Mouse (Mus musculus): ENCODE data around the gene Kctd7.
A peak's percentile ranks its signal among the peaks of the same experiment; 100 is the strongest.

Kctd7 gene

DNA sequence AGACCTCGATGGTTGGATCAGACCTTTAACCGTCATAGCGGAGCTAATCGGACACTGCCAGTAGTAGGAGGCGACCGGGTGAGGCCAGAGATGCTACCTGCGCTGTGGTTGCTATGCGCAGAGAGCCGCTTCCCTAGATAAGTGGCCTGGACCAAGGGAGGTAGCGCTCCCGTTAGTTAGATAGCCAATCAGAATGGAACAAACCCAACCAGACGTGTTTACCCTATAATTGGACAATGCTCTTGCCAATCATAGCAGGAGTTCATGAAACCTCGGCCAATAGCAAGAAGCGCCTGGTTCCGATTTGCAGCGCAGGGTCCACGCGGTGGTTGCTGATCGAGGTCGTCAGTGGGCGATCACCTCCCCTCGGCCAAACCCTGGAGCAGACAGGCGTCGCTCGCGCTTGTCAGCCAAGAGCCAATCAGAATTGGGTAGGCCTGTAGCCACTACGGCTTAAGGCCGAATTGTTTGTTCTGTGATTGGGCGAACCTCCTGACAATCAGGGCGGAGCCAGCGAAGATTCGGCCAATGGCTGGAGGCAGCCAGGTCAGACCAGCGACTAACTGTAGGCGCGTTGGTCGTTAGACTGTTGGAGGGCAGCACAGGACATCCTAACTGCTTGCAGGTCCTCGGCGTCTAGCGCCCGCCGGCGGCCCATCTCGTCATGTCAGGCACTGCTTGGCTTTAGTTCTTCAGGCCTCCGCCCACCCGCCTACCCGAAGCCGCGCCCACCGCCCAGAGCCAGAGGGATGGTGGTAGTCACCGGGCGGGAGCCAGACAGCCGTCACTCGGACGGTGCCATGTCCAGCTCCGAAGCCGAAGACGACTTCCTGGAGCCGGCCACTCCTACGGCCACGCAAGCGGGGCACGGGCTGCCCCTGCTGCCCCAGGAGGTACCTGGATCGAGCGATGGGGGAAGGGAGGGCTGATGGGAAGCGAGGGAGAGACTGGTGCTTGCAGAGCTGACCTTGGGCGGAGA, at the start of gene Kctd7:
Gene Kctd7 (plus strand): TSS at position 528 of the 979 bp plus-strand sequence.
- DNase-seq: peak; percentile 99

DNA sequence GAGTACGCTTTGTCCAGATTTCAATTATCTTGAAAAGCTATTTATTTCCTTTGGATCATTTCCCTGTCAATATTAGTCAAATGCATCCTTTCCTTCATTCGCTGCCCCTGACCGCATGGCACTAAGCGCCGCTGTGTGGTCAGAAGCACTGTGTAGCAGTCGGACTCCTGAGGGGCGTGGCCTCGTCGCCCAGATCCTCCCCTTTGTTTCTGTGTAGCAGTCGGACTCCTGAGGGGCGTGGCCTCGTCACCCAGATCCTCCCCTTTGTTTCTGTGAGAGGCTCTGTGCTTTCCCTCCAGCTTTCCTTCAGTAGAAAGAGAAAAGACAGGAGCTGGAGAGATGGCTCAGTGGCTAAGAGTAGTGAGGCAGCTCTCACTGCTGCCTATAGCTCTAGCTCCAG, 47.9 kb upstream of the Kctd7 start:
- DNase-seq: no peak

DNA sequence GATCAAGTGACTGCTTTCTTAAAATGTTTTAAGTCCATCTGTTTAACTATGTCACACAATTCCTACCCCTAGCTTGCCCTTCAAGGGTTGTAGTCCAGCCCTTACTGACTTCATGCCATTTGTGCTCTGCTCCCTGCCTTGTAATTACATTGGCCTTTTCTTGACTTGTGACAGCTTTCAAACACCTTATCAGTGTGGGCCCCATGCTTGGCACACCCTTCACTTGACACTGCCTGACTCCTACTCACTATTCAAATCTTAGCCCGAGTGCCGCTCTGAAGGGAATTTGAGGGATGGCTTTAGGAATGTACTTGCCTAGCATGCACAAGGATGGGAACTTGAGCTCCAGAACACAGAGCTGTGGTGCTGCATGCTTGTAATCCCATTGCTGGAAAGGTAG, 46.8 kb upstream of the Kctd7 start:
- DNase-seq: no peak

DNA sequence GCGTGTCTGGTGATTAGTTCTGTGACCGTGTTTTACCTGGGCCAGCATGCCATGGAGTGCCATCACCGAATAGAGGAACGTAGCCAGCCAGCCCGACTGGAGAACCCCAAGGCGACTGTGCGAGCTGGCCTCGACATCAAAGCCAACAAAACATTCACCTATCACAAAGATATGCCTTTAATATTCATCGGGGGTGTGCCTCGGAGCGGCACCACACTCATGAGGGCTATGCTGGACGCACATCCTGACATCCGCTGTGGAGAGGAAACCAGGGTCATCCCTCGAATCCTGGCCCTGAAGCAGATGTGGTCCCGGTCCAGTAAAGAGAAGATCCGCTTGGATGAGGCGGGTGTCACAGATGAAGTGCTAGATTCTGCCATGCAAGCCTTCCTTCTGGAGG, 42.9 kb upstream of the Kctd7 start:
- no peak for DNase-seq

DNA sequence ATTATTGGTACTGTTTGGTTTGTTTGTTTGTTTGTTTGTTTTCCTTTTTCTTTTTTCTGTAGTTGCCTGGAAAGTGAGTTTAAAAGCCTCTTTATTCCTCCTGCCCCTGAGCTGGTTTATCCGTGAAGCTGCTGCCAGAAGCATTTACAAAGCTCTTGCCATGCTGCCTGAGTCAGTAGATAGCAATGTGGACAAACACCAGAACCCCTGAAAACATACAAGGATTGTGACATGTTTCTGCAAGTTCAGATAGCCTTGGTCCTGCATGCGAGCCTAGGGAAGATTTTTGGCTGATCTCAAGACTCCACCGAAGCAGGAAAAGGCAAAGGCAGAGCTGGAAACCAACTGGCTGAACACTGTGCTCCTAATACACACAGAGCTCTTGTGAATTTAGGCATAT, 35.3 kb upstream of the Kctd7 start:
- DNase-seq: no peak

DNA sequence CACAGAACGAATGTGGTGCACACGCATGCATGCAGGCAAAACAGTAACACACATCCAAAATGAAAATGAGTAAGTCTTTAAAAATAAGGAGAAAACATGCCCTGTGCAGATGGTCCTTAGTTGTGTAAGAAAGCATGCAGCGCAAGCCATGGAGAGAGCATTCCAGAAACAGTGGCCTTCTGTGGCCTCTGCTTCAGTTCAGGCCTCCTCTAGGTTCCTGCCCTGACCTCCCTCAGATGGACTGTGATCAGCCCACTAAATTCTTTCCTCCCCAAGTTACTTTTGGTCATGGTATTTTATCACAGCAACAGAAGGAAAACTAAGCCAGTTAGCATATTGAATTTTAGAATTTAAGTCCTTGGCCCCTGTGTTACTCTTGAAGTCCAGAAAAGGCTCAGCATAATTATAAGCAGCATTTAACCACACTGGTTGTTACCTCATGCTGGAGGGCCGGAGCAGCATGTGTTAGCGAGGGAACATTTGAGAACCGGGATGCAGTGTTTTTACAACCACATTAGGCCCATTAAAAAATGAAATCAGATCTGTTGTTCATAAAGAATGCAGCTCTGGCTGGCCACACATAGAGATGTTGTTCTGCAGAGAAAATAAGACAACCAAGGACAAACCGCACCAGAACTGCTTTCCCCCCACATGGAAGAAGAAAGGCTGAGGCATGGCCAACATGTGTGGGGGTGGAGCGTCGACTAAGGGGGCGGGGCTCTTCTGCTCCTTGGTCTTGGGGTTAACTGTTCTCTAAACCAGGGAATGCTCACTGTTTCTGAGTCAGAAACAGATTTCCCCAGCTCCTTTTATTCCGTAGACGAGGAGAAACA, 33.8 kb upstream of the Kctd7 start:
- no peak for DNase-seq

DNA sequence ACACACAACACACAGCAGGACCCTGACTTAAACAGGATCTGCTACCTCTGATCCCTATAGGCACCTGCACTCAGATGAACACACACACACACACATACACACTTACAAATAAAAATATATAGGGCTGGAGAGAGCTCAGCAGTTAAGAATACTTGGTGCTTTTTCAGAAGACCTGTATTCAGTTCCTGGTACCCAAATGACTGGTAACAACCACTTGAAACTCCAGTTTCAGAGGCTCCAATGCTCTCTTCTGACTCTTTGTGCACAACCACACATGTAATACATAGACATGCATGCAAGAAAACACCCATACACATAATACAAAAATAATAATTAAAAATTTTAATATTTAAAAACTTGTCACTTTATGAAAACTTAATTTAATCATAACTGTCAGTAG, 32.0 kb upstream of the Kctd7 start:
- DNase-seq: no peak

DNA sequence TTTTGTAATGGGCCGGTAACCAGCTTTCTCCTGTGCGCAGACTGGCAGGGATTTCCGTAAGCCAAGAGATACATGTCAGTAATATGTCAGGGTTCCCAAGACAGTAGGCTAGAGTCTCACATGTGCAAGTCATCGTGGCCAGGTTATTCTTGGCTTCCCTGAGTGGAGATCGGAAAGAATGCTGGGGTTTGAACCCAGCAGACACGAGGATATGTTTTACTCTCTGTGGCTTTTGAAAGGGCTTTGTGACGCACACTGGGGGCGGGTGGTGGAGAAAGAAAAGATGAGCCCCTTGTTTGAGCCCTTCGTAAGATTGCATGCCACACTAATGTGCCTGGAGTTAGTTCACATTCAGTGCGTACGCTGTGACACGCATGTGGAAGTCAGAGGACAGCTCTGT, 28.5 kb upstream of the Kctd7 start:
- DNase-seq: no peak

DNA sequence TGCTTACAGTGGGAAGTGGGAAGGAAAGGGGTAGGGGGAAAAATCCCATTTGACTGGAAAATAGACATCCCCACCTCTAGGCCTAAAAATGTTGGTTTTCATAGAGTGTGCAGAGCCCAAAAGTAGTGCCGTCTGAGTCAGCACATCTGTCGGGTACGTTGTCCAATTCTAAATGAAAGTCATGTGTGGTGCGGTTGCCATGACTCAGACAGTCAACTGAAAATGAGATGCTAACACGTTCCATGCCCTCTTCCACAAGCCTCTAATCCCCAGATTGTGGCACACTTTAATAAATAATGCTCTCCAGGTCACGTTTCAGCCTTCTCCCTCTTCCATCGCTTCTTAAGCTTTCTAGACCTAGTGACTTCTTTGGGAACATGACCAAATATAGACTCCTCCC, 27.8 kb upstream of the Kctd7 start:
- no peak for DNase-seq

DNA sequence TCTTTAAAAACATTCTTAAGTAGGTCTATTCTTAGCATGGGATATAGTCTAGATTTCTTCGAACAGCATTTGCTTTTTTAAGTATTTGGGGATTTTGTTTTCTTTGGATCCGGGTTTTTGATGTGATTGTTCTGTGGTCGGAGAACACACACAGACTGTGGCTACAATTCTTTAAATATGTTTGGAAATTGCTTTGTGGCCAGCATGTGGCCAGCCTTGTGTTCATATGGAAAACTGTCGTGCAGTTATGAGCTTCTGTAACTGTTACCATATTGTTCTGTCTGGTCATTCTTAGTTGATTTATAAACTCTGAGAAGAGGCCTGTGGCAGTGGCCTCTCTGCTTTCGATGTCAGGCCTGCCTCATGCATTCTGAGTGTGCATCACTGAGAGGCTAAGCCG, 26.7 kb upstream of the Kctd7 start:
- no peak for DNase-seq

DNA sequence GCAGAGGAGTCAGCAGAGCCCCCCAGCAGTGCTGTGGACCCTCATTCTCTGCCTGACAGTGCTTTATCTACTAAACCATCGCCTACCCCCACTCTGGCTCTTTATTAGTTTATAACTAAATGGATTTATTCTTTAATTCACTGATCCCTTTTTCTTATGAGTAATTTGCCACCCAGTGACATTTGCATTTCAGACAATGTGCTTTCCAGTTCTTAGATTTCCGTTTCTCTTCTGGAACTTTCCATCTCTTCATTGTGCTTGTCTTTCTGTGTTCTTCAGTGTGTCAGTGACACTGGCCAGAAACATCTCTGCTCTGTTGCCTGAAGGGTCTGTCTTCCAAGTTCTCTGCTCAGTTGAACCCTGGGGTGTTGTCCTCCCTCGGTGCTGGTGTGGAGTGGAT, 25.4 kb upstream of the Kctd7 start:
- no peak for DNase-seq

DNA sequence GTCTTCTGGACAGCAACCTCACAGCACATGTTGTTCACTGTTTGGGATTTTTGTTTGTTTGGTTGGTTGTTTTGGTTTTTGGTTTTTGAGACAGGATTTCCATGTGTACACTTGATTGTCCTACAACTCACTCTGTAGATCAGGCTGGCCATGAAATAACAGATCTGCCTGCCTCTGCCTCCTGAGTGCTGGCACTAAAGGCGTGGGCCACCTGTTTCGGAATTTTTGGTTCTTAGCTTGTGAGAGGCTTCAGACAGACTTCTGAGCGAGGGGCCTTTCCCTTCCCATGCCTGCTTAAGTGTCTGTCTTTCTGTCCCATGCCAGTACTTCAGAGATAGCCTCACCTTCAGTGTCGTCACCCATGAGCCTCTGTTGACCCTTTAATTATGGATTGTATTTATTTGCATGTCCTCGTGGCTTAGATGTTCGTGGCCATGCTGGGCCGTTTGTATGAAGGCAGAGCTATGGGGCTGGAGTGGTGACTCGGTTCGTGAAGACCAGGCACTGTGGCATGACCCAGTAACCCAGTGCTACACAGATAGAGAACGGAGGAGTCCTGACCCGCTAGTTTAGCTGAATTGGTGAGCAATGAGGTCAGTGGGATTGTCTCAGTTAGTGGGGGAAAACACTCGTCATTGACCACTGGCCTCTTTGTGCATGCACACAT, 24.5 kb upstream of the Kctd7 start:
- DNase-seq: no peak

DNA sequence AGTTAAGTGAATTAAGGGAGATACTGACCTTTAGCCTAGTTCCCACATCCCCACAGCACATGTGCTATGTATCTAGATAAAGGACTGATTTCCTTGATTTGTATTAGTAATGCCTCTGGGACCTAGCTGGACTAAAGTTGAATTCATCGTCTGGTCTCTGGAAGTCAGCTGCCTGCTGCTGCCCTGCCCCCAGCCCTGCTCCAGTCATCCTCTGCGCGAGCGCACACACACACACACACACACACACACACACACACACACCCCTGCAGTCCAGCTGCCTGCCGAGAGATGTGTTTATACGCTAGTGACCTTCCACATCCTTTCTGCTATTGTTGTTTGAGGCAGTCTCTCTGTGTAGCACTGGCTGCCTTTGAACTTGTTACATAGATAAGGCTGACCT, 23.8 kb upstream of the Kctd7 start:
- DNase-seq: no peak

DNA sequence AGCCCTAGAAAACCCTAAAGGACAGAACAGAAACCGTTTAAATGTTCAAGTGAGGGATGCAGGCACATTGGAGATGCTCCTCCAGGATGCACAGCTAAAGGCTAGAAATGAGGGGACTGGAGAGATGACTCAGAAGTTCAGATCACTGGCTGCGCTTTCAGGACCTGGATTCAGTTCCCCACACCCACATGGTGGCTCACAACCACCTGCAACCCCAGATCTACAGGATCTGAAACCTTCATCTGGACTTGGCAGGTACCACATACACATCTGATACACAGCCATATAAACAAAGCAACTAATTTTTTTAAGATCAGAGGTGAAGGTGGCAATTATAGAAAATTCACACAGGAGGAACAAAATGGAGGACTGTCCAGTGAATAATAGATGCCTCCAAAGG, 22.3 kb upstream of the Kctd7 start:
- no peak for DNase-seq

DNA sequence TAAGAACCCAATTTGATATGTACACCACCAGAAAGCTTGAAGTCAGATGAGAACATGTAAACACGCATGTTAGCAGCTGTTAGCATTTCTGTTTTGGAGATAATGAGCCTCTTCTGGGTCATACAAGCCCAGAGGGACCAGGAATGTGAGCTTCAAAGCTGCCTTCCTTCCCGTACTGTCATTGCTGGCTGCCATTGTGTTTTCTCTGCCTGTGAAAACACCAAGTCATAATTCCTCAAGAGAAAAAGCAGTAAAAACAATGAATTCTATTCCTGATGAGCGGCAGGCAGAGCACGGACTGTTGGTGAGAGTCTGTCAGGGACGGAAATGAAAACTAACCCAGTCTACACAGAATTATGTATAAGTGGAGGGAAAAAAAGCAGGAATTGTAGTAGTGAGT, 20.4 kb upstream of the Kctd7 start:
- DNase-seq: no peak

DNA sequence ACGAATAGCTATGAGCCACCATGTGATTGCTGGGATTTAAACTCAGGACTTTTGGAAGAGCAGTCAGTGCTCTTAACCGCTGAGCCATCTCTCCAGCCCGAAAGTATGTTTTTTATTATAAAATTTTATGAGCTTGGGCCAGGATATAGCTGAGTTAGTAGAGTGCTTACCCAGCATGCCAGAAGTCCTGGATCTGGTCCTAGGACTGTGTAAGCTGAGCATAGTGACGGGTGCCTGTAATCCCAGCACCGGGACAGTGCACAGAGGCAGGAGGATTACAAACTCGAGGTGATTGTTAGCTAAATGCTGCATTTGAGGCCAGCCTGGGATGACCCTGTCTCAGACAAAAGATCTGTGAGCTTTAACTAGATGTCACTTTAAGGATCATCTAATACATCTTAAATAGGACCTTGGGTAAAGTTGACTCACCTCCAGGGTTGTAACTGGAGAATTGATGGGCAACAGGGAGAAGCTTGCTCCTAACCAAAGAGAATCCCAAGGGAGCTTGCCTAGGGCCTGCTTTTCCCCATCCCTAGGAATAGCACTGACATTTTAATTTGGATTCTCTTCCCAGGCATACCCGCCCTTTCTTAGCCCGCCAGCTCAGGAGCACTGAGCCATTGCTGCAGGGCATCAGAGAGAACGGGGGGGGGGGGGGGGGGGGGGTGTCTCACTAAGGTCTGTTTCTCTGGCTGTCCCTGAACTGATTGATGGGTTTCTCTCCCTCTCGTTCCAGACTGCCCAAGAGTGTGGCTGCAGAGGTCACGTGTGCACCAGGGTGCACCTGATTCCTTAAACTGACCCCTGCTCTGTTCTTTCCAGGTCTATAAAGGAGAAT, 15.8 kb upstream of the Kctd7 start:
- DNase-seq: no peak

DNA sequence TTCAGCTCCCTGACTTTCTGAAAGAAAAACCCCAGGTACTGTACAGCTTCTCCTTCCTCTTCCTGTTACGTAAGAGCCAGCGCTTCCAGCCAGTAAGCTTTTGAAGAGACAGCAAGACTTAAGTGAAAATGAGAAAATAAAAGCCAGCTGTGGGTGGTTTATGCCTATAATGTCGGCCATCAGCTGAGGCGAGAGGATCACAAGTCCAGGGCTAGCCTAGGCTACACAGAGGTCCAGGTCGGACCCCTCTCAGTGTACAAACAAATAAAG, 15.2 kb upstream of the Kctd7 start:
- DNase-seq: no peak

DNA sequence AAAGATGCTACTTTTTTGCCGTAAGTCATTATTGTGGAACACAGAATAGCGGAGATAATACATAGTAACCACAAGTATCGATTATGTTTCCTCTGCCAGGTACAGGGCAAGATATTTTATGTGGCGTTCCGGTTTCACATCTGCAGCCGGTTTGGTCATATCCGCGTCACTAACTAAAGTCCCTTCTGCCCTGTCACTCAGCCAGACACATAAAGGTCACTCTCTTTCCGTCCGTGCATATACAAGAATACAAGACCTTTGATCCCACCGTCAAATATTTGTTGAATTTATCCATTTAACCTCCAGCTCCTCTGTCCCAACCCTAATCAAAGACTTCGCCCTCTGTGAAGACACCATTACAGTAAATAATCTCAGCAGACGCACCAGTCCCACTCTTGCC, 8.1 kb upstream of the Kctd7 start:
- DNase-seq: no peak

DNA sequence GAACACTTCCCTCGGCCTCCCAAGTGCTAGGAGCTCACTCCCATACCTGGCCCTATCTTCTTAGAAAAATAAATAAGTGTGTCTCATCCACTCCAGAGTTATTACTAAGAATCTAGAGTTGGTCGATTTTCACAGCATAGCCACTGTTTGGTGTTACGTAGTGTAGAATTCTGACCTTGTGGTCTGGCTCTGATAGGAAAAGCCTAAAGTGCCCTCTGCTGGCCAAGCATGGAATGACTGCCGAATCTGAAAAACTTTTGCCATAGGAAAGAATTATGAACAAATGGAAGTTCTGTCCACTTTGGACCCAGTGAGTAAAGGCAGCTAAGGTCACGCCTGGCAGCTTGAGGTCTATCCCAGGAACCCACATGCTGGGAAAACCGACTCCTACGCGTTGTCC, 5.3 kb upstream of the Kctd7 start:
- peak; percentile 69 for DNase-seq

DNA sequence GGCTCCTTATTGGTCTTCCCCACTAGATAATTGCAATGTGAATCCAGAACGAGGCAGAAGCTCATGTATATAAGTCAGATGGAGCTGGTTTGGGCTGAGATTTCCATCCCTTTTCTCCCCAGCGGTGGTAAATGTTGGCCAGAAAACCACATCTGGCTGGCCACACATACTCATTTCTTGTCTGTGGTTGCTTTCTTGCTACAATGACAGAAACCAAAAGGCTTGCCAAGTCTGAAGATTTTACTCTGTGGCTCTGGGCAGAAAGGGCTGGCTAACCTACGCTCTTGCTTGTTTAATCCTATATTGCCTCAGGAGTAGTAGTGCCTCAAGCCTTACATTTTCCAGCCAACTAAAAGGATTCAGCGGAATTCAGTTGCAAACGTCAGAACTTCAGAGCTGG, 3.5 kb upstream of the Kctd7 start:
- no peak for DNase-seq

DNA sequence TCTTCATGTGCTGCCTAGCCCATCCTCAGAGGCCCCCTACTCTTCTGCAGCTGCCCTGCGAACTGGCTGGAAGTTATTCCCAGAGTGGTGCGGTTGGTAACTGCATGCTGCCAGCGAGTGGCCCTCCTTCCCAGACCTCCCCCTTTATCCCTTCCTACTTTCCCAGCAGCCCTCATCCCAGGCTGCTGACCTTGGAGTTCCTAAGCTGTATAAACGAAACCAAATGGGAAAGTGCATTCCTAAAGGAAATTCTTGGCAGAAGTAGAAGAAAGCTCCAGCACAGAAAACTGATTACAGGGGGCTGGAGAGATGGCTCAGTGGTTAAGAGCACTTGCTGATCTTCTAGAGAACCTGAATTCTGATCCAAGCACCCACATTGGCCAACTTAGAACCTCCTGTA, 2.6 kb upstream of the Kctd7 start:
- no peak for DNase-seq

DNA sequence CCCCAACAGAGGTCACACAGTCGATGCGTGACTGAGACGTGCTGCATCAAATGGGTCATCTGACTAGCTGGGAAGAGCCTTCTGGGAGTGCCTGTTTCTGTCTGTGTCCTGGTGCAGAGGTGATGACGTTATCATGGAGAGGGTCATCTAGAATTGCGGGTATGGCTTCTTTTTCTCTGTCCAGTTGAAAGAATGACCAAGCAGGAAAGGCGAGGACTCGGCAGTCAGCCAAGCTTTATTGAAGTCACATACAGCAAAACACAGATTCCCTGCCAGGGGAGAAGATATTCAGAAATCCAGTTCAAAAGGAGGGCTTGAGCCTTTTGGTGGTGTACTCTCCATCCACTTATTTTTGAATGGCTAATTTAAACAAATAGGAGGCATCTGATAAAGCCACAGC, 1.6 kb upstream of the Kctd7 start:
- DNase-seq: no peak

DNA sequence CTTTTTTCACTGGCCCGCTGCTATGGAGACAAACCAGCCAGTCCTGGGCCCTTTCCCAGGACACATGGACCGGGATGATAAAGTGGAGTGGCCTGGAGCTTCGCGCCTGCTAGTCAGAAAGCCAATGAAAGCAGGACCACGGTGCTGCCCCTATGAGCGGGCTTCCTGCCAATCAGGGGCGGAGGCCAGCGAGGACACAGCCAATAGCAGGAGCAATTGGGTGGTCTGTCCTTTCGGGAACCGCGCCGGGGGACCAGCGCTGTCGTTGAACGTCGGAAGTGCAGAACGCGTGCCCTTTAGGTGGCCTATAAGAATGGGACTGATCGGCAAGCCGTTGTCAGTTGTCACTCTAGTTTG, 706 bp upstream of the Kctd7 start:
- peak; percentile 89 for DNase-seq
